Mouse (Mus musculus): ENCODE measurements at regions not wholly inside any gene's neighbourhood (a gene's known extent, or its start where the extent isn't known, plus 50 kb on each side); places are given as distances from the start of the nearest gene placed in this dataset.

DNA sequence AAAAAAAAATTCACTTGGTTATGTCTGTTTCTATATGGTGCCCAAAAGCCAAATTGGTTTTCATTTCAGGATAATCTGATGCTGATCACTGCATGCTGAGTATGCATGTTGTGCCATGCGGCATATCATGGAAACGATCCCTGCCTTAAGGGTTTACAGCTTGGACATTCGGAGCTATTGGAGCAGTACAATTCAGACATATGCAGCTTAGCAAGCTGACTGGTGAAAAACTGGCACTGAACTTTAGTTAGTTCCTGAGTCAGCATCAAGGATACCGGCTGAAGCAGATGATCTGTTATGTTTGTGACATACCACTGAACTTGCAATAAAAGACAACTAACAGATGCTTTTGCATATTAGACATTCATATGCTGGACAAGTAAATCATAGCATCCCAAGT lies 356.1 kb downstream of the Slitrk1 start:
- DNase-seq (ENCODE audit: low read depth, low spot score) = peak; percentile 8

DNA sequence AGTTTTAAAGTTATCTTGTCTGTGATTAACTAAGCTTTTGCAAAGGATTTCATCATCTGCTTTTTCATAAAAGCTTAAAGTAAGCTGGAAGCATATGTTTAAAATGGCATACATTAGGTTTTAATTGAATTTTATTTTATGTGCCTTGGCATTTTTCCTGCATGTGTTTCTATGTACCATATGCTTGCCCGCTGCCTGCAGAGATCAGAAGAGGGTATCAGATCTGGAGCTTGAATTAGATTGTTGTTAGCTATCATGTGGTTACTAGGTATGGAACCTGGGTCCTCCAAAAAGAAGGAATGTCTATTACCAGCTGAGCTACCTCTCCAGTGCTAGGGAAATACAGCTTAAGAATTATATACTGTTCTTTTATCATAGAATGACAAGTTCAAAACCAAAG lies 358.4 kb downstream of the Slitrk1 start:
- DNase-seq (ENCODE audit: low read depth, low spot score) = no peak

GRCm38 (mm10) chr14:108531401-108531800 lies 382.6 kb downstream of the Slitrk1 start:
- no peak for DNase-seq (ENCODE audit: low read depth, low spot score)

- no peak for DNase-seq (ENCODE audit: low read depth, low spot score)
These were observed 383.4 kb downstream of the Slitrk1 start for GRCm38 (mm10) chr14:108530554-108530953.

DNA sequence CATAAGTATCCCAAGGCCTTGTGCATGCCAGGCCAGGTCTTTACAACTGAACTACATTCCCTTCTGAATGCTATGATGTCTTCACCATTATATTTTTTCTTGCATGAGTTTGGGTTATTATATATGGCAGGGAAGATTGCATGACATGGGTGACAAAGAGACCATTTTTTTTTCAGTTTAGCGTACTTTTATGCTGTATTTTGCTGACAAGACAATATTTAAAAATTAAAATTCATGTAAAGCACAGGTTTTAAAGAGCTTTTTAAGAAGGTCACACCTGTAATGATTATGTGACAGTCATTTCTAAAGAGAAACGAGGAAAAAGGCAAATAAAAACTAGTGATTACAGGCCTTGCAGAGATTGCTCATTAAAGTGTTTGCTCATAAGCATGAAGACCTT lies 393.0 kb downstream of the Slitrk1 start:
- DNase-seq (ENCODE audit: low read depth, low spot score) = no peak
